Mouse (Mus musculus) frontal cortex, adult (tissue): ENCODE results near the gene Hspa1b.
A peak's percentile ranks its signal among the peaks of the same experiment; 100 is the strongest.
"Not testable (repeated sequence)": the region's sequence is repeated elsewhere in the genome, so short reads cannot be mapped to it uniquely, and the experiment has no call there.

ENCODE experiments used
- ATAC-seq: cut with Nextera tagmentation; 2 replicates; pipeline ENCODE4 v1.9.2; 2017; ENCODE audit warnings: mild to moderate bottlenecking, moderate library complexity, mixed read lengths; ENCODE audit not compliant: low TSS enrichment

Gene Hspa1b

GRCm38 (mm10) chr17:34959130-34959778 lies at the start of gene Hspa1b:
TSS of gene Hspa1b (minus strand) at chr17:34959238.
- ATAC-seq = peak; percentile 87

- ATAC-seq = no peak
Observed at GRCm38 (mm10) chr17:35007387-35007991, 48.5 kb upstream of the Hspa1b start.

GRCm38 (mm10) chr17:35005902-35006301 lies 46.9 kb upstream of the Hspa1b start:
- ATAC-seq = not testable (repeated sequence)

- no peak for ATAC-seq
Observed at GRCm38 (mm10) chr17:35005158-35005557, 46.1 kb upstream of the Hspa1b start.

- no peak for ATAC-seq
Observed at GRCm38 (mm10) chr17:35004075-35004717, 45.2 kb upstream of the Hspa1b start.

GRCm38 (mm10) chr17:35003022-35003838 lies 44.2 kb upstream of the Hspa1b start:
- ATAC-seq = no peak

GRCm38 (mm10) chr17:35002153-35002865 lies 43.3 kb upstream of the Hspa1b start:
- no peak for ATAC-seq

GRCm38 (mm10) chr17:35001452-35002152 lies 42.6 kb upstream of the Hspa1b start:
- peak; percentile 45; the same call in 1 of the 2 replicates for ATAC-seq

GRCm38 (mm10) chr17:35000717-35001451 lies 41.8 kb upstream of the Hspa1b start, which contains the start of gene Vars:
TSS of gene Vars (plus strand) at chr17:35000987.
- peak; percentile 76 for ATAC-seq

GRCm38 (mm10) chr17:34999871-35000716 lies 41.1 kb upstream of the Hspa1b start:
- ATAC-seq = not testable (repeated sequence)

- no peak for ATAC-seq
Observed at GRCm38 (mm10) chr17:34998526-34999430, 39.7 kb upstream of the Hspa1b start.

- ATAC-seq = no peak
Observed at GRCm38 (mm10) chr17:34997142-34997483, 38.1 kb upstream of the Hspa1b start.

- ATAC-seq = no peak
Observed at GRCm38 (mm10) chr17:34996411-34997141, 37.5 kb upstream of the Hspa1b start.

GRCm38 (mm10) chr17:34995927-34996326 lies 36.9 kb upstream of the Hspa1b start:
- not testable (repeated sequence) for ATAC-seq

- ATAC-seq = not testable (repeated sequence)
Observed at GRCm38 (mm10) chr17:34995192-34995591, 36.2 kb upstream of the Hspa1b start.

GRCm38 (mm10) chr17:34994751-34995150 lies 35.7 kb upstream of the Hspa1b start:
- no peak for ATAC-seq

GRCm38 (mm10) chr17:34984218-34984617 lies 25.2 kb upstream of the Hspa1b start:
- ATAC-seq = no peak
